Mouse (Mus musculus): ENCODE data around the gene H2afy. TPM values are rescaled to one million over a fixed set of nuclear protein-coding genes. Genes with fewer than 3 reads are reported as not detected.

The H2afy gene
- 3.9 and 4.7 TPM in 2 replicates for polyA plus RNA-seq (2012)

DNA sequence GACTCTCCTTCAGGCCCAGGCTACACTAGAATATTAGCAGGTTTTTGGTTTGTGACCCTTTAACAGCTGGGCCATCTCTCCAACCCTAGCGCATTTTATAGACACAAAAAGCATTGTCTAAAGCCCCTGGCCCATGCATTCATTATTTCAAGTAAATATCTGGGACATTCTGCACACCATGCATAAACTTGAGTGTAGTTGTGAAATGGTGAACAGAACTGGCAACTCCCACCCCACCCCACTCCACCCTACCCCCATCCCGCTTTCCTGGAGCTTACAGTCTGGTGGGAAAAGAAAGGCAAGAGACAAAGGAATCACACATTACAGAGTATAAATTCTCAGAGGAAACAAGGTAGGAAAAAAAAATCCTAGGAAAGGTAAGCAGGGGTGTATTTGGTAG lies at the start of gene H2afy:
Gene H2afy, minus strand, starts transcription at position 162 of the 400 bp plus-strand sequence.
- TF ChIP-seq TAL1 (IDR thresholded peaks at IDR 0.05; ENCODE audit: low read length): no peak
- no peak for TF ChIP-seq GATA1 (IDR thresholded peaks at IDR 0.05; ENCODE audit: low read length)
- no peaks in the 10 kb centered on the region for H3K27me3 ChIP-seq (ENCODE audit: control insufficient read depth)
- peaks cover 36% of the 10 kb centered on the region for H3K4me1 ChIP-seq (ENCODE audit: control insufficient read depth)
- H3K36me3 ChIP-seq (ENCODE audit: control insufficient read depth): peaks cover 10% of the 10 kb centered on the region
- H3K4me3 ChIP-seq (replicated peaks): peak within 1 kb of the TSS; percentile 89
- H3K9me3 ChIP-seq (ENCODE audit: control insufficient read depth, low read length): no peaks in the 10 kb centered on the region

- H3K4me3 ChIP-seq (replicated peaks): no peak overlapping the region
- H3K9me3 ChIP-seq (ENCODE audit: control insufficient read depth, low read length): no peaks in the 10 kb centered on the region
- no peaks in the 10 kb centered on the region for H3K27me3 ChIP-seq (ENCODE audit: control insufficient read depth)
- no peaks in the 10 kb centered on the region for H3K36me3 ChIP-seq (ENCODE audit: control insufficient read depth)
- H3K4me1 ChIP-seq (ENCODE audit: control insufficient read depth): no peaks in the 10 kb centered on the region
- TF ChIP-seq TAL1 (IDR thresholded peaks at IDR 0.05; ENCODE audit: low read length): no peak
- TF ChIP-seq GATA1 (IDR thresholded peaks at IDR 0.05; ENCODE audit: low read length): no peak
Observed at GRCm38 (mm10) chr13:56183687-56184086, 47.5 kb upstream of the H2afy start.

DNA sequence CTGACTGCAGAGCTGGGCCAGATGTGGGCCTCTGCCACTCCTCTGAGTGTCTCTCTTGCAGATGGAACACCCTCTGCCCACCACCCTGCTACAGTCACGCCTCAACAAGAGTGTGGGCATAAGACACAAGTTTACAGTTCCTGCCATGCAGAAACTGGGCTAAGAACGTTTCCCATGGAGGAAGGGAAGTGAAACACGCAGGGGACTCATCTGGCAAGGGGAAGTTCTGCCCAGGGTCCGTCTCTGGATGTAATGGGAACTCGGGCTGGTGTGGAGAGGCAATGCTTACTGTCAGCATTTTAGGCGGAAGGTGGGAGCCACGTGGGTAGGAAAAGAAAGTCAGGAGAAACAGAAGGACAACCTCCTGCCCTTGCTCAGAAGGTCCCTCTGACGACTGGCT lies 45.3 kb upstream of the H2afy start:
- Histone ChIP-seq H3K4me3 (replicated peaks) (no peak overlapping the region), H3K4me1 (ENCODE audit: control insufficient read depth) (no peaks in the 10 kb centered on the region), H3K27me3 (ENCODE audit: control insufficient read depth) (no peaks in the 10 kb centered on the region), H3K9me3 (ENCODE audit: control insufficient read depth, low read length) (no peaks in the 10 kb centered on the region), H3K36me3 (ENCODE audit: control insufficient read depth) (no peaks in the 10 kb centered on the region)
- TF ChIP-seq GATA1 (IDR thresholded peaks at IDR 0.05; ENCODE audit: low read length) (no peak), TAL1 (IDR thresholded peaks at IDR 0.05; ENCODE audit: low read length) (no peak)

DNA sequence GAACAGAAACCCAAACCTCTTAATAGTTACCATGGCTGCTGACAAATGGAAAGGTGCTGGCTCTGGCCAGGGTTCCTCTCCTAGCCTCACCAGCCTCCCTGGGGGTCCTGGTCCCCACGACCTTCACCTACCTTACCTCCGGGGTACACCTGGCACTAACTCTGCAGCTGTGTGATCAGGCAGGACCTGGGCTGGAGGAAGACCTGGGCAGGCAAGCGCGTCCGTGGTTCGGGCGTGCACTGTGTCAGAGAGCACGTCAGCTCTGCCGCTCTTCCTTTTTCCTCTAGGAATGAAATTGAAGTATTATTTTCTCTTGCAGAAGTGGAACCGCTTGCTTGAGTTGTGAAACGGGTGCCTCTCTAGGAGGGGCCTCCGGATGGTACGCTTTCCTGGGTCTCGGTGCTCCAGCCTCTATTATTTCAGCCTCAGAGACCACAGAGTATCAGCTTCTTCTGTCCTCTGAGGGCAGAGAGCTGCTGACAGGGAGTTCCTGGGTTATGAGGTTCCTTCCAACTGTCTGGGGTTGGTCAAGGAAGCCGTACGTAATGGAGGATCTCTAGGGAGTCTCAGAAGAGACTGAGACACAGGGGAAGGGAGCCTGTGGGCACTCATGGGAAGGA lies 42.4 kb upstream of the H2afy start, which contains the start of gene Tifab:
Gene Tifab, minus strand, starts transcription at position 470 of the 620 bp plus-strand sequence.
- TF ChIP-seq GATA1 (IDR thresholded peaks at IDR 0.05; ENCODE audit: low read length) (no peak), TAL1 (IDR thresholded peaks at IDR 0.05; ENCODE audit: low read length) (no peak)
- Histone ChIP-seq H3K4me1 (ENCODE audit: control insufficient read depth) (no peaks in the 10 kb centered on the region), H3K4me3 (replicated peaks) (no peak within 1 kb of the TSS)

GRCm38 (mm10) chr13:56176310-56176709 lies 40.1 kb upstream of the H2afy start:
- Histone ChIP-seq H3K4me3 (replicated peaks) (no peak overlapping the region), H3K9me3 (ENCODE audit: control insufficient read depth, low read length) (no peaks in the 10 kb centered on the region), H3K36me3 (ENCODE audit: control insufficient read depth) (no peaks in the 10 kb centered on the region), H3K27me3 (ENCODE audit: control insufficient read depth) (no peaks in the 10 kb centered on the region), H3K4me1 (ENCODE audit: control insufficient read depth) (no peaks in the 10 kb centered on the region)
- TF ChIP-seq GATA1 (IDR thresholded peaks at IDR 0.05; ENCODE audit: low read length): no peak
- no peak for TF ChIP-seq TAL1 (IDR thresholded peaks at IDR 0.05; ENCODE audit: low read length)

More for the DNA sequence above, 42.4 kb upstream of the H2afy start, which contains the start of gene Tifab:
- Histone ChIP-seq H3K36me3 (ENCODE audit: control insufficient read depth) (no peaks in the 10 kb centered on the region), H3K27me3 (ENCODE audit: control insufficient read depth) (no peaks in the 10 kb centered on the region), H3K9me3 (ENCODE audit: control insufficient read depth, low read length) (no peaks in the 10 kb centered on the region)

DNA sequence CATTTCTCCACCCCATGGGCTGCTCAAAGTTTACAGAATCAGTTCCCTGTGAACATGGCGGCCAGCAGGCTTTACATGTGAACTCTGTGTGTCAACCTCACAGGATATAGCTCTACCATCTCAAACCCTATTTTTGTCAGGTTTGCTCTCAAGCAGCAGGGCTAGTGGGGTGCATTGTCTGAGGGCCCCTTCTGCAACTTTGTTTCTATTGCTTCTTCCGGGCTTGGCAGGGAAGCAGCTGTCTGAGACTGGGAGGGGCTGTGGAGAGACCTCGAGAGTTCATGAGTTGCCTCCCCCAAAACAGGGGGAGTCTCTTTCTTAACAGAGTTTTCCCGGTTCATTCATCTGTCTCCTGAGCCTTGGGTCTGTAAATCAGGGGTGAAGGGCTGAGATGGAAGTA lies 39.7 kb upstream of the H2afy start:
- Histone ChIP-seq H3K4me1 (ENCODE audit: control insufficient read depth) (no peaks in the 10 kb centered on the region), H3K36me3 (ENCODE audit: control insufficient read depth) (no peaks in the 10 kb centered on the region), H3K4me3 (replicated peaks) (no peak overlapping the region), H3K9me3 (ENCODE audit: control insufficient read depth, low read length) (no peaks in the 10 kb centered on the region), H3K27me3 (ENCODE audit: control insufficient read depth) (no peaks in the 10 kb centered on the region)
- TF ChIP-seq TAL1 (IDR thresholded peaks at IDR 0.05; ENCODE audit: low read length) (no peak), GATA1 (IDR thresholded peaks at IDR 0.05; ENCODE audit: low read length) (no peak)

DNA sequence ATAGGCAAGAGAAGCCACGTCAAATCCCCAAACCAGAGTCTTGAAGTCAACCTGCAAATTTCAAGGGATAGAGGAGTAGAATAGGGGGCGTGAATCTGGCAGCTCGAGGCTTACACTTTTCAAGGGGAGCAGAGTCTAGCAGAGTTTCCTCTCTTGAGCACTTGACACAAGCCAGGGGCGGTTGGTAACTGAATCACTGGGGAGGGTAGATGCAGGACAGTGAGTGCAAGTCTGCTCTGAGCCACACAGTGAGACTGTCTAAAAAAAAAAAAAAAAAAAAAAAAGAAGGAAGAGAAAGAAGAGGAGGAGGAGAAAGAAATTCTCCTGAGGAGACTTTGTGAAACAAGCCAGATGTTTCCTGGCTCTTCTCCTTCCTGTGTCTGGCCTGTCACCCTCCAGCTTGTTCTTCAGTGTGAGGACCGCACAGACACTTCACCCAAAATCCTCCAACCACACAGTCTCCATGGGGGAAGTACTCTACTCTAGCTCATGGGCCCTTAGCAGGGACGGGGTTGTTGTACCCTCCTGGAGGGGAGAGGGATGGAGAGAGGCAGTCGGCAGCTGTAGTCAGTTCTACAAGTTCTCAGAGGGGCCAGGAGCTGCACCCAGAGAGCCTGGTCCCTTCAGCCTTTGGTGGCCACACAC lies 36.9 kb upstream of the H2afy start:
- Histone ChIP-seq H3K9me3 (ENCODE audit: control insufficient read depth, low read length) (no peaks in the 10 kb centered on the region), H3K4me3 (replicated peaks) (no peak overlapping the region)
- TF ChIP-seq GATA1 (IDR thresholded peaks at IDR 0.05; ENCODE audit: low read length): no peak
- TF ChIP-seq TAL1 (IDR thresholded peaks at IDR 0.05; ENCODE audit: low read length): no peak

GRCm38 (mm10) chr13:56172106-56172505 lies 35.9 kb upstream of the H2afy start:
- no peaks in the 10 kb centered on the region for H3K27me3 ChIP-seq (ENCODE audit: control insufficient read depth)
- TF ChIP-seq TAL1 (IDR thresholded peaks at IDR 0.05; ENCODE audit: low read length): no peak
- no peaks in the 10 kb centered on the region for H3K36me3 ChIP-seq (ENCODE audit: control insufficient read depth)
- H3K4me3 ChIP-seq (replicated peaks): no peak overlapping the region
- H3K4me1 ChIP-seq (ENCODE audit: control insufficient read depth): no peaks in the 10 kb centered on the region
- H3K9me3 ChIP-seq (ENCODE audit: control insufficient read depth, low read length): no peaks in the 10 kb centered on the region

More for the DNA sequence above, 36.9 kb upstream of the H2afy start:
- H3K36me3 ChIP-seq (ENCODE audit: control insufficient read depth): no peaks in the 10 kb centered on the region
- H3K4me1 ChIP-seq (ENCODE audit: control insufficient read depth): no peaks in the 10 kb centered on the region
- H3K27me3 ChIP-seq (ENCODE audit: control insufficient read depth): no peaks in the 10 kb centered on the region

GRCm38 (mm10) chr13:56168403-56168781 lies 32.2 kb upstream of the H2afy start:
- Histone ChIP-seq H3K36me3 (ENCODE audit: control insufficient read depth) (no peaks in the 10 kb centered on the region), H3K27me3 (ENCODE audit: control insufficient read depth) (no peaks in the 10 kb centered on the region), H3K9me3 (ENCODE audit: control insufficient read depth, low read length) (no peaks in the 10 kb centered on the region), H3K4me1 (ENCODE audit: control insufficient read depth) (no peaks in the 10 kb centered on the region), H3K4me3 (replicated peaks) (no peak overlapping the region)
- TF ChIP-seq GATA1 (IDR thresholded peaks at IDR 0.05; ENCODE audit: low read length) (no peak), TAL1 (IDR thresholded peaks at IDR 0.05; ENCODE audit: low read length) (no peak)

Data from erythroblast, embryonic 14.5 days (primary cell).